Mouse (Mus musculus) testis, adult 2 months (tissue): ENCODE data around the gene Sowahb.

Experiments used
- CTCF ChIP-seq: fragments of 200-500 bp; IDR thresholded peaks from 2 replicates; pipeline ENCODE4 v1.5.1; 2012; ENCODE audit warnings: low read depth, mild to moderate bottlenecking, inconsistent platforms, low read length, moderate library complexity; ENCODE audit not compliant: control insufficient read depth, insufficient read depth, insufficient replicate concordance
- POLR2A ChIP-seq: fragments of 200-500 bp; IDR thresholded peaks from 2 replicates; pipeline ENCODE4 v1.6.1; 2012; ENCODE audit warnings: low read depth, mild to moderate bottlenecking, inconsistent platforms, low read length, moderate library complexity; ENCODE audit not compliant: control insufficient read depth

- no peak for TF ChIP-seq POLR2A
- no peak for TF ChIP-seq CTCF
Measured at GRCm38 (mm10) chr5:92994309-92994708, 50.5 kb downstream of the Sowahb start.
